Comparison of ENCODE assay signal across 9 mouse cellular contexts in genomic region chr10:77021399-77022052, GRCm38 (mm10). TPM values are rescaled to one million over a fixed set of nuclear protein-coding genes. Genes with fewer than 3 reads are reported as not detected.
DNase-seq lines count a peak whose midpoint lies in the region; ATAC-seq and TF ChIP-seq lines count a peak whose summit lies in the region.
"Had no signal": no experiment of that assay in that cellular context is flagged by ENCODE, and none has a peak within 500 bp of the region (broad histone marks: within the 10 kb centered on the region; RNA-seq: fewer than 3 reads in every experiment).

No protein-coding gene starts in this region.

- H3K4me3 ChIP-seq in ES-E14 (ENCODE audit: insufficient read depth in 1 of 2, low read depth in 1 of 2, low read length in 2 of 2, poor library complexity in 1 of 2, severe bottlenecking in 1 of 2) = peak overlapping the region; percentile 31 to 51
- H3K4me3 ChIP-seq in forebrain, embryonic 15.5 days = no peak overlapping the region
- no peak overlapping the region for H3K4me3 ChIP-seq in liver, postnatal 0 days (ENCODE audit: low read depth, low read length)
- 0 out of 2 replicates have a peak overlapping the region, but pooled peaks have one; percentile 13 for H3K4me3 ChIP-seq in neural tube, embryonic 15.5 days (replicated peaks)
- H3K4me3 ChIP-seq: lung, embryonic 15.5 days had no signal

- 34% methylated on average over 17 of the region's 17 CpGs for WGBS in forebrain, embryonic 15.5 days
- WGBS in liver, postnatal 0 days (ENCODE audit: insufficient replicate concordance) = 25% methylated on average over 17 of the region's 17 CpGs
- WGBS in neural tube, embryonic 15.5 days = 35% methylated on average over 17 of the region's 17 CpGs

- TF ChIP-seq EP300 in liver, postnatal 0 days (IDR thresholded peaks at IDR 0.05; ENCODE audit: low read depth) = no peak

- peak; percentile 67 for ATAC-seq in forebrain, embryonic 15.5 days (replicated peaks)
- peak; percentile 33 for ATAC-seq in liver, postnatal 0 days
- peak; percentile 28; the same call in 1 of the 2 replicates for ATAC-seq in neural tube, embryonic 15.5 days (ENCODE audit: low FRiP score)

- H3K9me3 ChIP-seq in ES-E14 (ENCODE audit: control insufficient read depth, insufficient read depth, low read depth, low read length) = no peaks in the 10 kb centered on the region
- no peaks in the 10 kb centered on the region for H3K9me3 ChIP-seq in forebrain, embryonic 15.5 days
- H3K9me3 ChIP-seq in liver, postnatal 0 days (ENCODE audit: low read length) = no peaks in the 10 kb centered on the region
- no peaks in the 10 kb centered on the region for H3K9me3 ChIP-seq in neural tube, embryonic 15.5 days (replicated peaks)
- H3K9me3 ChIP-seq: lung, embryonic 15.5 days had no signal

- H3K4me1 ChIP-seq in ES-E14 (ENCODE audit: control insufficient read depth in 2 of 2, insufficient read depth in 2 of 2, low read length in 2 of 2, poor library complexity in 1 of 2) = peaks cover 0 to 7% of the 10 kb centered on the region in 2 experiments; a peak in 2 of 4 replicates
- H3K4me1 ChIP-seq in forebrain, embryonic 15.5 days = peaks cover 7% of the 10 kb centered on the region; the same call in 1 of the 2 replicates
- H3K4me1 ChIP-seq in liver, postnatal 0 days (ENCODE audit: insufficient read depth) = peaks cover 10% of the 10 kb centered on the region
- peaks cover 7% of the 10 kb centered on the region; the same call in 1 of the 2 replicates for H3K4me1 ChIP-seq in neural tube, embryonic 15.5 days
- H3K4me1 ChIP-seq: lung, embryonic 15.5 days had no signal

- no peaks in the 10 kb centered on the region for H3K27me3 ChIP-seq in forebrain, embryonic 15.5 days
- no peaks in the 10 kb centered on the region for H3K27me3 ChIP-seq in liver, postnatal 0 days (ENCODE audit: insufficient read depth, low read length)
- no peaks in the 10 kb centered on the region for H3K27me3 ChIP-seq in neural tube, embryonic 15.5 days (replicated peaks)
- H3K27me3 ChIP-seq: lung, embryonic 15.5 days had no signal

- intact Hi-C loops in heart, postnatal 14 days (cut with DNase I) = loop anchor here (1.0 to 5.0 kb wide), 3 partner anchors 59 to 229 kb away; partner anchors contain the start of gene Pcbp3

- H3K36me3 ChIP-seq in ES-E14 (ENCODE audit: control insufficient read depth, insufficient read depth, low read length, poor library complexity, severe bottlenecking) = no peaks in the 10 kb centered on the region
- no peaks in the 10 kb centered on the region for H3K36me3 ChIP-seq in forebrain, embryonic 15.5 days
- H3K36me3 ChIP-seq in liver, postnatal 0 days (replicated peaks; ENCODE audit: insufficient read depth, low read length) = no peaks in the 10 kb centered on the region
- no peaks in the 10 kb centered on the region for H3K36me3 ChIP-seq in neural tube, embryonic 15.5 days
- H3K36me3 ChIP-seq: lung, embryonic 15.5 days had no signal

- H3K27ac ChIP-seq in ES-E14 (ENCODE audit: insufficient read depth, low read depth, low read length, poor library complexity, severe bottlenecking) = no peak overlapping the region
- no peak overlapping the region for H3K27ac ChIP-seq in forebrain, embryonic 15.5 days (replicated peaks)
- H3K27ac ChIP-seq in liver, postnatal 0 days (ENCODE audit: low read depth) = 0 out of 2 replicates have a peak overlapping the region, but pooled peaks have one; percentile 12
- no peak overlapping the region for H3K27ac ChIP-seq in neural tube, embryonic 15.5 days (replicated peaks)
- H3K27ac ChIP-seq: lung, embryonic 15.5 days had no signal

- H3K9ac ChIP-seq in ES-E14 (ENCODE audit: insufficient read depth, low read depth, low read length, poor library complexity, severe bottlenecking) = peak overlapping the region; percentile 61; the same call in 1 of the 2 replicates
- H3K9ac ChIP-seq in forebrain, embryonic 15.5 days (replicated peaks) = 0 out of 2 replicates have a peak overlapping the region, but pooled peaks have one; percentile 15
- H3K9ac ChIP-seq in liver, postnatal 0 days (replicated peaks) = 0 out of 2 replicates have a peak overlapping the region, but pooled peaks have one; percentile 5
- no peak overlapping the region for H3K9ac ChIP-seq in neural tube, embryonic 15.5 days (replicated peaks)
- H3K9ac ChIP-seq: lung, embryonic 15.5 days had no signal

- peak; percentile 98 for TF ChIP-seq CTCF in liver, postnatal 0 days (IDR thresholded peaks at IDR 0.05; ENCODE audit: low read depth)

- in situ Hi-C loops in ES-E14 (cut with MboI; ENCODE audit: low sequenced_read_pairs in 2 of 2, unreplicated experiment in 2 of 2) = loop anchor here in 1 of 2 experiments (10.0 kb wide), 1 partner anchor 187 kb away; no protein-coding TSS in a partner anchor

- peak overlapping the region; percentile 28 for H3K4me2 ChIP-seq in forebrain, embryonic 15.5 days (replicated peaks)
- peak overlapping the region; percentile 33; the same call in 1 of the 2 replicates for H3K4me2 ChIP-seq in liver, postnatal 0 days (ENCODE audit: low read depth, low read length)
- peak overlapping the region; percentile 37 for H3K4me2 ChIP-seq in neural tube, embryonic 15.5 days
- H3K4me2 ChIP-seq: lung, embryonic 15.5 days had no signal

- peak; percentile 91 for DNase-seq in ES-E14 (ENCODE audit: low read depth, low spot score)
- DNase-seq in cerebellum, adult 11 months = peak; percentile 86
- peak; percentile 71 to 85 for DNase-seq in heart, postnatal 14 days
- peak; percentile 83 to 87 for DNase-seq in kidney, postnatal 4 days
- DNase-seq in liver, postnatal 0 days = peak; percentile 79
- DNase-seq in testis, postnatal 10 days (ENCODE audit: low spot score) = peak; percentile 83

TF ChIP-seq in ES-E14, 5 proteins besides CTCF, POLR2A, EP300 and RAD21:
- TF ChIP-seq HCFC1 (IDR thresholded peaks at IDR 0.05; ENCODE audit: borderline replicate concordance, insufficient read depth, low read length) (0 out of 2 replicates have a peak, but pooled peaks have one; percentile 33), MAFK (IDR thresholded peaks at IDR 0.05; ENCODE audit: insufficient read depth, low read depth, low read length) (no peak), CHD2 (IDR thresholded peaks at IDR 0.05; ENCODE audit: low read depth, low read length) (no peak), ZNF384 (IDR thresholded peaks at IDR 0.05; ENCODE audit: low read depth, low read length) (no peak), ZC3H11A (IDR thresholded peaks at IDR 0.05; ENCODE audit: borderline replicate concordance, low read depth, low read length) (peak; percentile 96)
TF ChIP-seq in ES-E14: peak in this region for 2.

RNA-seq across cellular contexts. Expression of gene Slc19a1, which starts 10.5 kb away (rescaled TPM):
- total RNA-seq in ES-E14 (2012; rRNA removed) = 32.4 and 47.5 TPM in 2 replicates
- 35.4 and 37.9 TPM in 2 replicates for polyA plus RNA-seq in forebrain, embryonic 15.5 days (2015; fragmentation: Nextera tagmentation; extraction: Ambion mirVana)
- total RNA-seq in heart, postnatal 14 days (2021) = 1 to 10 TPM; 4.0 to 5.0 TPM
- polyA plus RNA-seq in liver, postnatal 0 days (2015; fragmentation: Nextera tagmentation; extraction: Ambion mirVana) = 7.1 and 10.5 TPM in 2 replicates
- 37.9 and 39.2 TPM in 2 replicates for polyA plus RNA-seq in neural tube, embryonic 15.5 days (2015; fragmentation: Nextera tagmentation; extraction: Ambion mirVana)

RNA-seq across cellular contexts. Expression of gene Pcbp3, which starts 59.8 kb away (rescaled TPM):
- 7.9 and 8.7 TPM in 2 replicates for total RNA-seq in ES-E14 (2012; rRNA removed)
- 56.3 and 59.4 TPM in 2 replicates for polyA plus RNA-seq in forebrain, embryonic 15.5 days (2015; fragmentation: Nextera tagmentation; extraction: Ambion mirVana)
- 1 to 10 TPM; 7.7 TPM for total RNA-seq in heart, postnatal 14 days (2021)
- 2.7 and 2.9 TPM in 2 replicates for polyA plus RNA-seq in liver, postnatal 0 days (2015; fragmentation: Nextera tagmentation; extraction: Ambion mirVana)
- 98.8 and 103 TPM in 2 replicates for polyA plus RNA-seq in neural tube, embryonic 15.5 days (2015; fragmentation: Nextera tagmentation; extraction: Ambion mirVana)

Comparison
In these comparisons a context has a peak if more than half of its experiments do, and no peak if none do; other contexts are left out.
1. H3K4me3 ChIP-seq: peak in ES-E14 (2 of 2) and neural tube, embryonic 15.5 days (single experiment); none in forebrain, embryonic 15.5 days (single experiment) and liver, postnatal 0 days (single experiment).
2. RNA of gene Pcbp3, which starts 59.8 kb away (polyA plus RNA-seq): 98.8 to 103 TPM in neural tube, embryonic 15.5 days and 56.3 to 59.4 TPM in forebrain, embryonic 15.5 days; 2.7 to 2.9 TPM in liver, postnatal 0 days; every median in the first group is over 10 times any median in the second.
3. Peak in every context shown above with its lines, with median percentiles within 50 percentile points of each other: DNase-seq, ATAC-seq and H3K4me2 ChIP-seq.